Mouse (Mus musculus) small intestine, adult 2 months (tissue): ENCODE data around the gene Sfn.

ENCODE experiments used
- CTCF ChIP-seq: fragments of 200-500 bp; IDR thresholded peaks from 2 replicates; pipeline ENCODE4 v1.5.1; 2012; ENCODE audit warnings: low read depth, mild to moderate bottlenecking, control low read depth, inconsistent platforms, low read length, moderate library complexity, mixed read lengths; ENCODE audit not compliant: insufficient replicate concordance, insufficient read length; ENCODE audit errors: extremely low read depth
- POLR2A ChIP-seq: fragments of 200-500 bp; IDR thresholded peaks from 2 replicates; pipeline ENCODE4 v1.6.1; 2012; ENCODE audit warnings: low read depth, mild to moderate bottlenecking, control low read depth, inconsistent platforms, low read length, moderate library complexity

DNA sequence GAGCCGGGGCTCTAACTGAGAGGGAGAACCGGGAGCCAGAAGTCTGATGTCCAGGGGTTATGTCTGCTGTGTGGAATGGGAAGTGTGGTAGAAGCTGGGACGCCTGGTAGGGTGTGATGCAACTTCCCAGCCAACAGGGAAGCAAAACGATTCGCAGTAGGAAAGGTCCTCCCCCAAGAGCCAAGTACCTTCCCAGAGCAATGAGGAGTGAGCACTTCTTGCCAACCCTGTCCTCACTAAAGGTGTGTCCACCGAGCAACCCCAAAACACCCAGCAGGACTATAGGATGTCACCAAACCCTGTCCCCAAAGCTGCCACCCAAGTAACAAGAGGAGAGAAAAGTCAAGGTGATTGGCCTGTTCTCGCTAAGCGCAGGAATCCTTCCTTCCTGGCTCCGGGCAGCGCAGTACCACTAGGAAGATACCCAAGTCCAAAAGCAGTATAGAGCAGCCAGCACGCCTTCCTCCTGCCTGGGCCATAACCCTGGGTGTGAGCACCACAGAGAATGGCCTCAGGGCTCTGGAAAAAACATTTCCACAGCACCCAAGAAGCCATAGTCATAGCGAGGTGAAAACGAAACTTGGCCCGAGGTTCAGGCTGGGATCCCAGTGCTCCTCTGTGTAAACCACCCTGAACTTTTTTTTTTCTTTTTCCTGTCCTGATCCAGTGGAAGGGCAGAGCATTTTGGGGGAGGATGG lies 29.3 kb upstream of the Sfn start:
- no peak for TF ChIP-seq CTCF
- TF ChIP-seq POLR2A: no peak
